Mouse (Mus musculus) left cerebral cortex, adult 18-20 months (tissue): ENCODE results near the gene Selenos. TPM values are rescaled to one million over a fixed set of nuclear protein-coding genes. Genes with fewer than 3 reads are reported as not detected.

Experiments used
- DNase-seq, 2 experiments: peaks; one replicate each; pipeline ENCODE4 v3.0.0; 2021 to 2022; ENCODE audit warnings: low spot score in 2 of 2, mixed read lengths in 1 of 2
- total RNA-seq, 2 experiments: library from RNA; stranded (reverse); gene quantifications; 2 replicates each; pipeline ENCODE4 v1.2.3; 2021

The Selenos gene
- total RNA-seq, 2 experiments from 2014 or later: 46.2 to 46.6 TPM

DNA sequence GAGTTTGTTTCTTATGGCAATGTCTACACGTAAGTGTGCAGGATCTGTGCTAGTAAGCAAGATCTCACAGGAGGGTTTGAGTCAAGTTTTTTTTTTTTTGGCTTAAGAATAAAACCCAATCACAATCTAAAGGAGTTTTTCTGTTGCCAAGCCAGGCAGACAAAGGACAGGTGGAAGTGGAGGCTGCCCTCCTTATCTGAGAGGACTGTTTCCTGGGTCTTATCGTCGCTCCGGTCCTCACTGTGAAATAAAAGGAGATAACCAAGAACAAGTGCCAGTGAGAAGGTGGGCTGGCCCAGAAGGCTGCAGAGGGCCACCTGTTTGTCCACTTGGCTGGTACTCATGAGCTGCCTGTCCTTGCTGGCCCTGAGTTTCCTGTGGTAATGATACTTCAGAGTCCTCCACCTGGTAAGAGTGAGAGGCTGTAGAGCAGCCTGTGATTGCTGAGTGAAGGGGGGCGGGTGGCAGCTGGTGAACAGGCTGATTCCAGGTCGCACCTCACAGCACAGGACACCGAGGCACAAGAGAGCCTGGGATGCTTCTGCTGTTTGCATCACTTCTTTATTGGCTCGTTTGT is 37.5 kb downstream of the Selenos start:
- no peak for DNase-seq

DNA sequence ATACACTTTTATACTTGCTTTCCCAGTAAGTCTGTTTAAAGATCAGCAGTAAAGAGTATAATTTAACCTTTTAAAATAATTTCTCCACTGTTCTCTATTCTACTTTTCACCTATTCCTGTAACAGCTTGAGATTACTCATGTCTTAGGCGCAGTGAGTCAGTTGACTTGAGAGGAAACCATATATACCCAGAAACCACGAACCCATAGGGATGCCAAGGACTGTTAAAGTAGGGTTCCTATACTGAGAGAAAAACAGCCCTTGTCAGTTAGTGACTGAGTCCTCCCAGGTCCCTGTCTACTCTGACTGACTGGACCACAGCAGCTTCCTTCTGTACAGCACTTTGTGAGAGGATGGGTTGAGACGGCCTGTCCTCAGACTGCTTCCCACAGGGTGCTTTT is 38.6 kb downstream of the Selenos start:
- no peak for DNase-seq

DNA sequence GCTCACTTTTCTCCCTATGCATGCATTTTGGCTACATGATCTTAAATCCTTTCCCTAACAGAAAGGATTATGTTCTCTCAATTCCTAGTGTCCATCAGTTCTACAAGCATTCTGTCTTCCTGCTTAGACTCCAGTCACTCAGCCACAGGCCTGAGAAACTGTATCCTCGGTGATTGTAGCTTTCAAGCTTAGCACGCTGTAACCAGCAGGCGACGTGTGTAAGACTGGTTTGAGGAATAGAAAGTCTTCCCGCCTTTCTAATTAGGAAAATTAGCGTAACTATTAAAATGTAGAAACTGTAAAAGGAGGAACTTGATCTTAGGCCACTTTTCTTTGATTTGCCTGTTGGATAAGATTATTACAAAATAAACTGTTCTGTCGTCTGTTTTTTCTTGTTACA is 39.3 kb downstream of the Selenos start:
- DNase-seq: no peak

DNA sequence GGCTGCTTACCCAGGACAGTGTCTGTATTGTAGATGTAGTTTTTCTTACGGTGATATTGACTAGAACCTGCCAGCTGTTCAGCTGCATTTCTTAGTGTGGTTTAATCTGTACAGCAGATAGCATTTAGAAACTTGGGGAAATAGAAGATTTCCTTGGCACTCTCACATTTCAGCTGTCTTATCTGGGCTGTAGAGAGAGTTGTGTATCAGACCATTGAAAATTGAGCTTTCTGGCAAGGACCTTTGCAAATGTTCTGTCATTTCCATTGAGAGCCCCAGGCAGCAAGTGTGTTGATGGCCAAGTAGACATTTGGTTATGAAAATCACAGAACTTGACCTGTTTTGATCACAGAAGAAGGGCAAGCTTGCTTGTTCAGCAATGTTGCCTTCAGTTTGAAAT is 40.7 kb downstream of the Selenos start:
- DNase-seq: no peak

- no peak for DNase-seq
These were observed 41.4 kb downstream of the Selenos start for GRCm38 (mm10) chr7:66120702-66121396.

DNA sequence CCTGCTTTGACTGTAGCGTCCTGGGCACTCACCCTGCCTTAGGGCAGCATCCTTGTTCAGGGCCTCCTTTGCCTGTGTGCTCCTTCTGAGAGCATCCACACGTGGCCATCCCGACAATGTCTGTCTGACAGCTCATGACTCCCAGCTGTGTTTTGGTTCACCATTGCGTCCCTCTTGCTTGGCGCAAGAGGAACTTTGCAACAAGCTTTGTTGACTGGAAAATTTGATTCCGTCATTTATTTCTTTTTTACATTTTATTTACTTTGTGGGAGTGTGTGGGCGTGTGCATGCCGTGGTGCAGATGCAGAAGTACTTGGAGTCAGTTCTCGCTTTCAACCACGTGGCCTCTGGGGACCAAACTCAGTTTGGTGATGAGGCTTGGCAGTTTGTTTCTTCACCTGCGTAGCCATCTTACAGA is 45.1 kb downstream of the Selenos start:
- no peak for DNase-seq

- no peak for DNase-seq
These were observed 45.9 kb downstream of the Selenos start for GRCm38 (mm10) chr7:66125368-66125767.

- no peak for DNase-seq
These were observed 48.6 kb downstream of the Selenos start for GRCm38 (mm10) chr7:66127951-66128645.

- no peak for DNase-seq
These were observed 49.4 kb downstream of the Selenos start for GRCm38 (mm10) chr7:66128857-66129256.

DNA sequence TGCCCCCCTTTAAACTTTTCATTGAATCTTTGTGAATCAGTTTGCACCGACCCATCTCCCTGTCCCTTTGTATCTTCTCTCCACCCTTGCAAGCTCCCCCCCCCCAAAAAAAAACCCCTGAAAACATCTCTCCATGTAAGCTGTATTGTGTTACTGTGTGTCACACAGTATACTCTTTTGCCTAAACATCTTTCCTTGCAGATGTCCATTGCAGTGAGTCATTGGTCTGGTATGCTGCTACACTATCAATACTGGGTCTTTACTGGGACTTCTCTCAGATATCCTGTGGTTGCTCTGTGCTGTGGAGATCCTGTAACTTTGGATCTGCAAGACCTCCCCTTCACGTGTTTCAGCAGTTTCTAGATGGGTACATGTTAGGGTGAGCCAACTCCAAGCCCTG is 50.8 kb downstream of the Selenos start:
- DNase-seq: no peak

- no peak for DNase-seq
These were observed 52.5 kb downstream of the Selenos start for GRCm38 (mm10) chr7:66131776-66132421.

DNA sequence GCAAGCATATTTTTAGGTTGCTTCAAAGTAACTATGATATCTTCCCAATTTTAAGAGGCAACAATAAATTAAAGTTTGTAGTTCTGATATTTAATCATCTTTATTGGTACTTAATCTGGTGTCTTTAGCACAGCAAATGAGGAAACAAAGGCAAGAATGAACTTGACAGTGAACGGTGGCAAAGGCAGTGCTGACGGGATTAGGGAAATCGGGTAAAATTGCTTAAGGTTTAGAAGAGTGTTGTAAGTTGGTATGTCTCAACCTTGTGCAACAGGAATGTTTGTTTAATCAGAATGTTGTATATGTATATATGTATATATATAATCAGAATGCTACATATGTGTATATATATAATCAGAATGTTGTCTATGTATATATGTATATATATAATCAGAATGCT is 54.7 kb downstream of the Selenos start:
- DNase-seq: no peak

- DNase-seq: no peak
These were observed 56.2 kb downstream of the Selenos start for GRCm38 (mm10) chr7:66135644-66136043.

DNA sequence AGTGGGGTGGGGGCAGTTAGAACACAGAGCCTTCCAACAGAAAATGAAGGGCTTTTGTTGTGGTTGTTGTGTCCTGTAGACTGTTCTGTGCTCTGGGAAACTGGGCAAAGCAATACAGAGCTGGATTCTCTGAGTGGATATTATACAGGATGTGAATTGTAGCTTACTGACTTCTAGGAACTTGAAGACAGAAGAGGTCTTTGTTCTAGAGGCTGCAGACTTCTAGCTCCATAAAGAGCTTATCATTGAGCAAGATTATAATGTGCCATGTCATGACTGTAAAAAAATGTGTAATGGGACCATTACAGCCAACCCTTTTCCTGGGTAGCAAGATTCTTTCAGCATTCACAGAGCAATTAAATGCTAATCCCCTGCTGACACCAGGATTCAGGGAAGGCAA is 56.7 kb downstream of the Selenos start:
- DNase-seq: no peak

DNA sequence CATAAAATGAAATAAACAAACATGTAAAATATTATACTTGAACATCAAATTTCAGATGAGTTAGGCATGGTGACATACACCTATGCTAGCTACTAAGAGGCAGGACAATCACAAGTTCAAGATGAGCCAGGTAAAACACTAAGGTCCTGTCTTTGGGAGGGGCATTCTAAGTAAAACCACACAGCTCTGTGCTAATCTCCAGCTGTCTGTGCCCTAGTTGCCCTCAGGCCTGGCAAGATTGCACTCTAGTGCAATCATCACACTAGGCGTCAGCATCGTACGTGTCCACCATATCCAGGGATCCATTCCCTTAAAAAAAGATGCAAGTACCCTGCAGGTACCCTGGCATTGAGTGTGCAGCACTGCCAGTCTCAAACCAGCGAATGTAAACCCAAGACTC is 57.9 kb downstream of the Selenos start:
- no peak for DNase-seq

GRCm38 (mm10) chr7:66138301-66138700 is 58.9 kb downstream of the Selenos start:
- DNase-seq: no peak

GRCm38 (mm10) chr7:66138878-66139277 is 59.4 kb downstream of the Selenos start:
- no peak for DNase-seq

Other genes with a start within 250 kb of the Selenos start
- gene Pcsk6, start 217.9 kb upstream of the Selenos start, total RNA-seq: 10 to 100 TPM in 1 of 2 experiments, 1 to 10 TPM in 1; 8.3 to 11.7 TPM
- not detected for gene Gm45213, start 36.0 kb upstream of the Selenos start, total RNA-seq
- gene Snrpa1, start 20.6 kb upstream of the Selenos start, total RNA-seq: 10 to 100 TPM; 31.6 to 37.6 TPM
- 10 to 100 TPM; 15.6 to 17.4 TPM for gene Chsy1, start 29.9 kb downstream of the Selenos start, total RNA-seq